Mouse (Mus musculus): ENCODE results near the gene Myl12a.

DNA sequence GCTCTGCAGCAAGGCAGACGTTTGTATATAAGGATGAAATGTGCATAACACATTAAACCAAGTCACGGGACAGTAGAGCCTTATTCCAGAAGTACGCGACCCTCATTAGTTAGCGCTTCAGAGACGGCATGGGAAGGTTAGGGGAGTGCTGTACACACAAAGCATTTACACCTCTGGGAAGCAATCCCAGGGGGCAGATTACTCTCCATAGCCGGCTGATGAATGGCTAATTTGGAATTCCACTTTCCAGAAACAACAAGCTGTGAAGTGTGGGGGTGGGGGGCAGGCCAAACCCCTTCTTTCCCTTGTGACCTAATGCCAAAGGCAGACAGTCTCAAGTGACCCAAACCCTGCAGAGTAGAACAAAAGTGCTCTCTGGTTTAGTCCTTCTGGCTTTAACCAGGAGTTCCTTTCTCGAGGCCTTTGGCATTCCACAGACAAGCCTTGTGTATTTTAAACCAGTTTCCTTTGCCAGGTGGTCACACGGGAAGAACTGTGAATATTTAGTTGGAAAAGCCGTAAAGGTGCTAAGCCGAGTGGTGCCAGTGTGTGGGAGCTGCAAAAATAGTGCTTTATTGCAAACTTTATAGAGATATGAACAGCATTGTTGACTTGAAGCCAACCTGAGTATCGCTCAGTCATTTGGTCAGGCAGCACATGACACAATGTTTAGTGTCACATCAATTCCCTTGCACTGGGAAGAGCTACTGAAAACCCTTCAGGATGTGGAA lies 37.3 kb upstream of the Myl12a start:
- TF ChIP-seq CTCF (IDR thresholded peaks at IDR 0.05; ENCODE audit: low read depth), result no peak
- TF ChIP-seq EP300 (IDR thresholded peaks at IDR 0.05; ENCODE audit: low read depth), result no peak

Measured in liver, postnatal 0 days (tissue).